Mouse (Mus musculus): Measurements from ENCODE around the gene Txnrd1. TPM values are rescaled to one million over a fixed set of nuclear protein-coding genes. Genes with fewer than 3 reads are reported as not detected.

Gene Txnrd1
- total and polyA plus RNA-seq, 2 experiments from 2014 or later: 30.4 to 35.0 TPM

DNA sequence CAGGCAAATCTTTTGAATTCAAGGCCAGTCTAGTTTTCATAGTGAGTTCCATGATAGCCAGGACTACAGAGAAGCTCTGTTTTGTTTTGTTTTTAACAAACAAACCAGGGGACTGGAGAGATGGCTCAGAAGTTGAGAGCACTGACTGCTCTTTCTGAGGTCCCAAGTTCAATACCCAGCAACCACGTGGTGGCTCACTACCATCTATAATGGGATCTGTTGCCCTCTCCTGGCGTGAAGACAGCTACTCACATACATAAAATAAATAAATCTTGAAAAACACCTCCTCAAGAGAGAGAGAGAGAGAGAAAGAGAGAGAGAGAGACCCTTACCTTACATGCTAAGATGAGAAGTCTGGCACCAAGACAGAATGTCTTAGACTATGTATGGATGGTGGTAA lies 84.9 kb downstream of the Txnrd1 start:
- Histone ChIP-seq H3K9ac (replicated peaks; ENCODE audit: low read depth, low read length) (no peak overlapping the region), H3K36me3 (replicated peaks; ENCODE audit: control insufficient read depth, insufficient read depth, low read length) (no peaks in the 10 kb centered on the region), H3K4me1 (ENCODE audit: control insufficient read depth, insufficient read depth) (no peaks in the 10 kb centered on the region; the same call in 1 of the 2 replicates), H3K27me3 (ENCODE audit: control insufficient read depth, insufficient read depth, low read length) (no peaks in the 10 kb centered on the region), H3K4me2 (ENCODE audit: low read depth, low read length) (no peak overlapping the region), H3K27ac (ENCODE audit: low read depth) (no peak overlapping the region), H3K4me3 (ENCODE audit: low read depth, low read length) (no peak overlapping the region), H3K9me3 (replicated peaks; ENCODE audit: control insufficient read depth, low read length) (no peaks in the 10 kb centered on the region)
- DNase-seq (ENCODE audit: low spot score) (no peak), ATAC-seq (ENCODE audit: insufficient read depth, low read depth) (no peak)
- WGBS: 64% methylated on average over 2 of the region's 2 CpGs
- TF ChIP-seq CTCF (IDR thresholded peaks at IDR 0.05; ENCODE audit: low read depth) (no peak), EP300 (IDR thresholded peaks at IDR 0.05; ENCODE audit: low read depth) (no peak)

DNA sequence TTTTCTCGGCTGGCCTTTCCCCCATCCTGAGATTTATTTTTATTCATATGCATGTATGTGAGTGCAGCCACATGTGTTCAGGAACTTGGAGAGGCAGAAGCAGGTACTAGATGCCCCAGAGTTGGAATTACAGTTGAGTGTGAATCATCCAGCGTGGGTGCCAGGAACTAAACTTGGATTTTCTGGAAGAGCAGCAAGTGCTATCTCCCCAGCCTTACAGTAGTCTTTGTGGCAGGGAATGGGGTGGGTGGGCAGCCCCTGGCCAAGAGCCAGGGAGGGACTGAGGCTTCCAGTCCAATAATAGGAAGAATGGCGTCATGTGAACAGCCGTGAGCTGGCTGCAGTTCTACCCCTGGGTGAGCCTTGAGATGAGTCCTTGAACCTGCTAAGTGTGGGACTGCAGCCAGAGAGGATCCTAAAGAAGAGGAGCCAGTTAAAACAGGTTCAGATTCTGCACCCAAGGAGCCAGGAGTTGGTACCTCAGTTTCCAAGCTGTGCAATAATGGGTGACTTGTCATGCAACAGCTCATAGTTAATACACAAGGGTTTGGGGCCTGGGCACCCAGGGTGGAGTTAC lies 85.7 kb downstream of the Txnrd1 start:
- H3K4me3 ChIP-seq (ENCODE audit: low read depth, low read length): no peak overlapping the region
- H3K27me3 ChIP-seq (ENCODE audit: control insufficient read depth, insufficient read depth, low read length): no peaks in the 10 kb centered on the region
- no peaks in the 10 kb centered on the region for H3K9me3 ChIP-seq (replicated peaks; ENCODE audit: control insufficient read depth, low read length)
- ATAC-seq (ENCODE audit: insufficient read depth, low read depth) (no peak), DNase-seq (ENCODE audit: low spot score) (no peak)
- 63% methylated on average over 4 of the region's 4 CpGs for WGBS
- no peak overlapping the region for H3K9ac ChIP-seq (replicated peaks; ENCODE audit: low read depth, low read length)
- TF ChIP-seq CTCF (IDR thresholded peaks at IDR 0.05; ENCODE audit: low read depth) (no peak), EP300 (IDR thresholded peaks at IDR 0.05; ENCODE audit: low read depth) (no peak)
- H3K4me1 ChIP-seq (ENCODE audit: control insufficient read depth, insufficient read depth): no peaks in the 10 kb centered on the region; the same call in 1 of the 2 replicates
- no peak overlapping the region for H3K27ac ChIP-seq (ENCODE audit: low read depth)
- no peaks in the 10 kb centered on the region for H3K36me3 ChIP-seq (replicated peaks; ENCODE audit: control insufficient read depth, insufficient read depth, low read length)
- no peak overlapping the region for H3K4me2 ChIP-seq (ENCODE audit: low read depth, low read length)

GRCm38 (mm10) chr10:82923547-82923946 lies 89.8 kb downstream of the Txnrd1 start:
- WGBS: 40% methylated on average over 3 of the region's 3 CpGs
- H3K4me2 ChIP-seq (ENCODE audit: low read depth, low read length): no peak overlapping the region
- no peaks in the 10 kb centered on the region for H3K36me3 ChIP-seq (replicated peaks; ENCODE audit: control insufficient read depth, insufficient read depth, low read length)
- DNase-seq (ENCODE audit: low spot score) (no peak), ATAC-seq (ENCODE audit: insufficient read depth, low read depth) (no peak)
- H3K9ac ChIP-seq (replicated peaks; ENCODE audit: low read depth, low read length): no peak overlapping the region
- no peak for TF ChIP-seq EP300 (IDR thresholded peaks at IDR 0.05; ENCODE audit: low read depth)
- TF ChIP-seq CTCF (IDR thresholded peaks at IDR 0.05; ENCODE audit: low read depth): no peak
- peaks cover 6% of the 10 kb centered on the region; the same call in 1 of the 2 replicates for H3K9me3 ChIP-seq (replicated peaks; ENCODE audit: control insufficient read depth, low read length)
- H3K4me3 ChIP-seq (ENCODE audit: low read depth, low read length): no peak overlapping the region
- H3K27ac ChIP-seq (ENCODE audit: low read depth): no peak overlapping the region
- no peaks in the 10 kb centered on the region; the same call in 1 of the 2 replicates for H3K4me1 ChIP-seq (ENCODE audit: control insufficient read depth, insufficient read depth)
- H3K27me3 ChIP-seq (ENCODE audit: control insufficient read depth, insufficient read depth, low read length): no peaks in the 10 kb centered on the region

DNA sequence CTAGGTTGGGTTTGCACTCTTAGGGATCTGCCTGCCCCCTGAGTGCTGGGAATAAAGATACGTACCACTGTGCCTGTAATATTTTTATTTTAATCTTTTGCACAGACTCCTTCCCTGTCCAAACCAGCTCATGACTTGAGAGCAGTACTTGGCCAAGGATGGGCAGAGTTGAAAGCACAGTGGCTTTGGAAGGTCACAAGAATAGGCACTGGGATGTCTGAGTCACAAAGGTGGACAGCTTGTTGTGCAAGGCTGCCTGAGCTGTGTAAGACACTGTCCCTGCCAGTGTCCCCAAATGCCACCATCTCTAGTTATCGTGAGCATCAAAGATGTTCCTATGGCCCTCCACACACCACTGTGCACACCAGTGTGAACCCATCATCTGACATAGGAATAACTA lies 91.0 kb downstream of the Txnrd1 start:
- TF ChIP-seq EP300 (IDR thresholded peaks at IDR 0.05; ENCODE audit: low read depth) (no peak), CTCF (IDR thresholded peaks at IDR 0.05; ENCODE audit: low read depth) (no peak)
- DNase-seq (ENCODE audit: low spot score): no peak
- no peak for ATAC-seq (ENCODE audit: insufficient read depth, low read depth)
- Histone ChIP-seq H3K4me3 (ENCODE audit: low read depth, low read length) (no peak overlapping the region), H3K9me3 (replicated peaks; ENCODE audit: control insufficient read depth, low read length) (peaks cover 6% of the 10 kb centered on the region; the same call in 1 of the 2 replicates), H3K4me1 (ENCODE audit: control insufficient read depth, insufficient read depth) (no peaks in the 10 kb centered on the region; the same call in 1 of the 2 replicates), H3K9ac (replicated peaks; ENCODE audit: low read depth, low read length) (no peak overlapping the region), H3K36me3 (replicated peaks; ENCODE audit: control insufficient read depth, insufficient read depth, low read length) (no peaks in the 10 kb centered on the region), H3K27me3 (ENCODE audit: control insufficient read depth, insufficient read depth, low read length) (no peaks in the 10 kb centered on the region), H3K4me2 (ENCODE audit: low read depth, low read length) (no peak overlapping the region), H3K27ac (ENCODE audit: low read depth) (no peak overlapping the region)
- 90% methylated on average over 2 of the region's 2 CpGs for WGBS

- Histone ChIP-seq H3K27me3 (ENCODE audit: control insufficient read depth, insufficient read depth, low read length) (no peaks in the 10 kb centered on the region), H3K4me2 (ENCODE audit: low read depth, low read length) (no peak overlapping the region), H3K4me3 (ENCODE audit: low read depth, low read length) (no peak overlapping the region), H3K27ac (ENCODE audit: low read depth) (no peak overlapping the region), H3K4me1 (ENCODE audit: control insufficient read depth, insufficient read depth) (no peaks in the 10 kb centered on the region; the same call in 1 of the 2 replicates), H3K36me3 (replicated peaks; ENCODE audit: control insufficient read depth, insufficient read depth, low read length) (no peaks in the 10 kb centered on the region), H3K9me3 (replicated peaks; ENCODE audit: control insufficient read depth, low read length) (peaks cover 6% of the 10 kb centered on the region; the same call in 1 of the 2 replicates), H3K9ac (replicated peaks; ENCODE audit: low read depth, low read length) (no peak overlapping the region)
- DNase-seq (ENCODE audit: low spot score) (no peak), ATAC-seq (ENCODE audit: insufficient read depth, low read depth) (no peak)
- WGBS: 86% methylated on average over 2 of the region's 2 CpGs
- TF ChIP-seq CTCF (IDR thresholded peaks at IDR 0.05; ENCODE audit: low read depth) (no peak), EP300 (IDR thresholded peaks at IDR 0.05; ENCODE audit: low read depth) (no peak)
These were observed 91.9 kb downstream of the Txnrd1 start for GRCm38 (mm10) chr10:82925624-82926023.

Measured in heart, postnatal 0 days (tissue).